Mouse (Mus musculus) myocyte (in vitro differentiated cells): ENCODE results near the gene Rnpepl1.

ENCODE experiments used
- E2F4 ChIP-seq: IDR thresholded peaks from one replicate; pipeline ENCODE4 v1.6.1; 2011; ENCODE audit warnings: mild to moderate bottlenecking, control low read depth, moderate library complexity; ENCODE audit not compliant: insufficient read depth
- MAX ChIP-seq: IDR thresholded peaks from one replicate; pipeline ENCODE4 v1.6.1; 2011; ENCODE audit warnings: low read depth, mild to moderate bottlenecking, control low read depth
- MYOD1 ChIP-seq, 3 experiments: IDR thresholded peaks; one replicate each; pipeline ENCODE4 v1.6.1; 2011; ENCODE audit warnings: control low read depth in 2 of 3, low read depth in 2 of 3, mild to moderate bottlenecking in 2 of 3, moderate library complexity in 1 of 3; ENCODE audit not compliant: insufficient read length in 2 of 3, control insufficient read depth in 1 of 3
- POLR2A ChIP-seq: IDR thresholded peaks from one replicate; pipeline ENCODE4 v1.6.1; 2011; ENCODE audit warnings: low read depth, mild to moderate bottlenecking, control low read depth, moderate library complexity; ENCODE audit not compliant: insufficient read length
- POLR2AphosphoS2 ChIP-seq: IDR thresholded peaks from one replicate; pipeline ENCODE4 v1.6.1; 2011; ENCODE audit warnings: low read depth, control low read depth; ENCODE audit not compliant: insufficient read length
- TCF12 ChIP-seq: IDR thresholded peaks from one replicate; pipeline ENCODE4 v1.6.1; 2011; ENCODE audit warnings: mild to moderate bottlenecking, control low read depth; ENCODE audit not compliant: poor library complexity, insufficient read depth, severe bottlenecking

- no peak for TF ChIP-seq E2F4
- no peak for TF ChIP-seq TCF12
- TF ChIP-seq POLR2AphosphoS2 = no peak
- no peak for TF ChIP-seq POLR2A
- no peak for TF ChIP-seq MAX
- TF ChIP-seq MYOD1 (IDR thresholded peaks at IDR 0.05; ENCODE audit: control insufficient read depth in 1 of 3, insufficient read length in 2 of 3, low read depth in 2 of 3) = no peak
Observed at GRCm38 (mm10) chr1:92921496-92921895, 10.9 kb downstream of the Rnpepl1 start.
